Mouse (Mus musculus) liver, embryonic 14.5 days (tissue): ENCODE data around the gene Wipf1.

ENCODE experiments used
- CTCF ChIP-seq: IDR thresholded peaks from 2 replicates; pipeline ENCODE4 v1.5.1; 2016; ENCODE audit warnings: antibody characterized with exemption, low read depth, control low read depth
- EP300 ChIP-seq: IDR thresholded peaks from 2 replicates; pipeline ENCODE4 v1.6.1; 2016; ENCODE audit warnings: antibody characterized with exemption, low read depth

- TF ChIP-seq EP300 (no peak), CTCF (no peak)
Observed at GRCm38 (mm10) chr2:73518966-73519365, 10.6 kb downstream of the Wipf1 start.
